Mouse (Mus musculus) liver, adult 2 months (tissue): ENCODE measurements at regions not wholly inside any gene's neighbourhood (a gene's known extent, or its start where the extent isn't known, plus 50 kb on each side); places are given as distances from the start of the nearest gene placed in this dataset.

ENCODE experiments used
- DNase-seq: peaks from one replicate; pipeline ENCODE4 v3.0.0-alpha.2; 2011; ENCODE audit warnings: low read depth, low spot score; ENCODE audit errors: extremely low read depth
- H3K27ac ChIP-seq: fragments of 200-500 bp; replicated peaks from 2 replicates; pipeline ENCODE4 v1.5.1; 2012; ENCODE audit warnings: low read depth, mild to moderate bottlenecking, control low read depth, inconsistent platforms, low read length; ENCODE audit not compliant: insufficient read depth
- H3K27me3 ChIP-seq: fragments of 200-500 bp; 2 replicates; pipeline ENCODE4 v1.6.1; 2012; ENCODE audit warnings: mild to moderate bottlenecking, moderate library complexity, low read length, inconsistent platforms; ENCODE audit not compliant: control insufficient read depth, insufficient read depth
- H3K36me3 ChIP-seq: fragments of 200-500 bp; 2 replicates; pipeline ENCODE4 v1.6.1; 2012; ENCODE audit warnings: low read length, inconsistent platforms; ENCODE audit not compliant: control insufficient read depth, insufficient read depth
- H3K4me1 ChIP-seq: fragments of 200-500 bp; 2 replicates; pipeline ENCODE4 v1.6.1; 2011; ENCODE audit warnings: low read length; ENCODE audit not compliant: control insufficient read depth, insufficient read depth
- H3K4me3 ChIP-seq: fragments of 200-500 bp; 2 replicates; pipeline ENCODE4 v1.5.1; 2011; ENCODE audit warnings: low read depth, mild to moderate bottlenecking, control low read depth, low read length, moderate library complexity; ENCODE audit not compliant: insufficient read depth
- H3K79me2 ChIP-seq: fragments of 200-500 bp; 2 replicates; pipeline ENCODE4 v1.6.1; 2012; ENCODE audit warnings: inconsistent platforms, mild to moderate bottlenecking, low read length, moderate library complexity; ENCODE audit not compliant: control insufficient read depth, insufficient read depth
- H3K9ac ChIP-seq: fragments of 200-500 bp; 2 replicates; pipeline ENCODE4 v1.6.1; 2012; ENCODE audit warnings: low read depth, mild to moderate bottlenecking, control low read depth, inconsistent platforms, low read length
- CTCF ChIP-seq: fragments of 200-500 bp; IDR thresholded peaks from 2 replicates; pipeline ENCODE4 v1.5.1; 2011; ENCODE audit warnings: low read depth, low read length, control low read depth
- POLR2A ChIP-seq: fragments of 200-500 bp; IDR thresholded peaks from 2 replicates; pipeline ENCODE4 v1.6.1; 2011; ENCODE audit warnings: low read length, control low read depth; ENCODE audit not compliant: insufficient read depth; ENCODE audit errors: extremely low read depth
- WGBS: fragments of 180-500 bp; shearing (Covaris S2); methylation state at CpG from one replicate; pipeline ENCODE4 v1.1.7; 2018; 5-methylcytosine and 5-hydroxymethylcytosine counted together

DNA sequence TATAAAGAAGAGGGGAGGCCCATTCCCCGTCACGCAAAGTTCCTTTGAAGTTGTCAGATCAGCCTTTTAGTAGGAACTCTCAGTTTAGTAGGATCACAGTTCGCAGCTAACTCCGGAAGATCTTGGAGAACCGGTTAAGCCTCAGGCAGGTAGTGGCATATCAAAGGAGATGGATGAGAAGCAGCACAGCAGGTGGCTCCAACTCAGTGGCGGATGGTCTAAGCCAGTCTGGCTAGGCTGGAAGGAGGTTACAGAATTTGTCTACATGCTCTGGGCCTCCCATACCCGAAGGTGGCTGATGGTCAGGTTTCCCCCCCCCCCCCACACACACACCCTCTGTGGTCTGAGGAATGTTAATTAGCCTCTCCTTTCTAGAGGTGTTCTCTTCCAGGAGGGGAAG, 88.5 kb downstream of the Tmem17 start:
- WGBS: 72% methylated on average over 7 of the region's 7 CpGs

GRCm38 (mm10) chr11:22601977-22602376, 90.1 kb downstream of the Tmem17 start:
- no peak overlapping the region for H3K9ac ChIP-seq
- H3K4me1 ChIP-seq: no peaks in the 10 kb centered on the region
- H3K4me3 ChIP-seq: no peak overlapping the region
- 50% methylated on average over 3 of the region's 3 CpGs for WGBS
- H3K79me2 ChIP-seq: no peaks in the 10 kb centered on the region
- H3K36me3 ChIP-seq: no peaks in the 10 kb centered on the region
- TF ChIP-seq POLR2A (no peak), CTCF (no peak)
- H3K27me3 ChIP-seq: no peaks in the 10 kb centered on the region
- DNase-seq: no peak
- H3K27ac ChIP-seq: no peak overlapping the region

More for the DNA sequence above, 88.5 kb downstream of the Tmem17 start:
- no peaks in the 10 kb centered on the region for H3K27me3 ChIP-seq
- H3K27ac ChIP-seq: no peak overlapping the region
- no peaks in the 10 kb centered on the region for H3K4me1 ChIP-seq
- no peak overlapping the region for H3K9ac ChIP-seq
- DNase-seq: no peak
- no peak for TF ChIP-seq CTCF
- TF ChIP-seq POLR2A: no peak
- H3K36me3 ChIP-seq: no peaks in the 10 kb centered on the region
- H3K4me3 ChIP-seq: no peak overlapping the region
- H3K79me2 ChIP-seq: no peaks in the 10 kb centered on the region

GRCm38 (mm10) chr11:22602610-22603009, 90.7 kb downstream of the Tmem17 start:
- Histone ChIP-seq H3K79me2 (no peaks in the 10 kb centered on the region), H3K27me3 (no peaks in the 10 kb centered on the region), H3K27ac (no peak overlapping the region), H3K9ac (no peak overlapping the region), H3K4me3 (no peak overlapping the region), H3K4me1 (no peaks in the 10 kb centered on the region), H3K36me3 (no peaks in the 10 kb centered on the region)
- no peak for TF ChIP-seq POLR2A
- TF ChIP-seq CTCF: no peak
- no peak for DNase-seq
- WGBS: 72% methylated on average over 3 of the region's 3 CpGs

DNA sequence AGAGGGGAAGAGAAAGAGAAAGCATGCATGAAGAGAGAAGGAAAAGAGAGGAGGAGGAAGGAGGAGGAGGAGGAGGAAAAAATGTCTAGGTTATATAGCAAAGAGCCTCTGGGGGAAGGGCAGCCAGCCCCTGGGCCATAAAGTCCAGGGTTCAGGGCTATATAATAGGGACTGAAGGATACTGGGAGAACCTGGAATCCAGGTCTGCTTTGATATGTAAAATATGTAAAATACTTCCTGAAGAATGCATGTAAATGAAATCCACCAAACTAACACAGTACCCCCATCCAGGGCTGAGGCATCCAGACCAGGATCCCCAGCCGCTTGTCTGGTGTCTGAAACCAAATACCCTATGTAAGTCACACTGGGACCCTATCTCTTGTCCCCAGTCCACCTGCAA, 91.5 kb downstream of the Tmem17 start:
- Histone ChIP-seq H3K9ac (no peak overlapping the region), H3K4me1 (no peaks in the 10 kb centered on the region), H3K27me3 (no peaks in the 10 kb centered on the region), H3K79me2 (no peaks in the 10 kb centered on the region), H3K36me3 (no peaks in the 10 kb centered on the region), H3K4me3 (no peak overlapping the region), H3K27ac (no peak overlapping the region)
- WGBS: 93% methylated on average over 1 of the region's 1 CpGs
- no peak for DNase-seq
- TF ChIP-seq CTCF (no peak), POLR2A (no peak)

DNA sequence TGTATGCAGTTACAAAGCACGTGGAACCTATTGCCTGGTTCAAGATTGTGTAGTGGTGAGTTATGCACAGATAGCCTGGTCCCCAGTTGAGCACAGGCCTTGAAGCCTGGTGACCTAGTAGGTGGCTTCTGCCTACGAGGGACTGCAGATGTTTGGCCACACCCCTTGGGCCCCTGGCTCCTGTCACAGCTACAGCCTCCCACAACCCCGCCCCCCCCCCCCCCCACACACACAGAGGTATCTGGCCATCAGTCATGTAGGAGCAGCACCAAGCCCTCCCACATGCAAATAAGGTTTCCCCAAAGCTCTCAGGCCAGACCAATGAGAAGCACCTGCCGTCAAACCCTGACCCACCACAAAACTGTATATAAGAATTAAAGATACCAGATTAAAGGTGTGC, 94.5 kb downstream of the Tmem17 start:
- no peak for DNase-seq
- no peaks in the 10 kb centered on the region; the same call in 1 of the 2 replicates for H3K4me1 ChIP-seq
- H3K27me3 ChIP-seq: no peaks in the 10 kb centered on the region
- WGBS: 64% methylated on average over 4 of the region's 4 CpGs
- no peak overlapping the region for H3K9ac ChIP-seq
- H3K79me2 ChIP-seq: no peaks in the 10 kb centered on the region
- no peak overlapping the region for H3K4me3 ChIP-seq
- H3K27ac ChIP-seq: no peak overlapping the region
- TF ChIP-seq POLR2A (no peak), CTCF (no peak)
- no peaks in the 10 kb centered on the region for H3K36me3 ChIP-seq

DNA sequence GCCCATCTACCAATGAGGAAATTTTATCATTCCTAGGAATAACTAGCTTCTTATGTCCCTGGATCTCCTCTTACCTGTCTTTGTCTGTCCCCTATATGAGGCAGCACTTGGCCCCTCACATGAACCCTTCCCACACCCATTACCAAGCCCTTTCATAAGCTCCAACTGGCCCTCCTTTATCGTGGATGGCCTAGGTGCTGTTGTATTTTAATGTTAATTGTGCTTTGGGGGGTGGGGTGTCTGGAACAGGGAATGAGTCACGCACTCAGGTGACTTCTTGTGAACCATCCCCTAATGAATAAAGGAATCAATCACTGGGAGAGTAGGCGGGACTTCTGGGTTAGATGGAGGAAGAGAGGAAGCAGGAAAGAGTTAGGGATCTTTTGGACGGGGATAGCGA, 95.8 kb downstream of the Tmem17 start:
- no peak for TF ChIP-seq CTCF
- no peak for TF ChIP-seq POLR2A
- Histone ChIP-seq H3K27me3 (no peaks in the 10 kb centered on the region), H3K79me2 (no peaks in the 10 kb centered on the region), H3K4me3 (no peak overlapping the region), H3K9ac (no peak overlapping the region), H3K36me3 (no peaks in the 10 kb centered on the region), H3K27ac (no peak overlapping the region), H3K4me1 (no peaks in the 10 kb centered on the region; the same call in 1 of the 2 replicates)
- DNase-seq: no peak
- 96% methylated on average over 5 of the region's 5 CpGs for WGBS
